Mouse (Mus musculus) skeletal muscle tissue, postnatal 0 days (tissue): Measurements from ENCODE around the gene Vmn1r56. TPM values are rescaled to one million over a fixed set of nuclear protein-coding genes. Genes with fewer than 3 reads are reported as not detected.

Experiments
- polyA plus RNA-seq: library from polyadenylated mRNA; unstranded; fragments of >200 nt; fragmentation: Nextera tagmentation; extraction: Ambion mirVana; gene quantifications from 2 replicates; pipeline ENCODE4 v1.2.1, GENCODE M21; 2015

The Vmn1r56 gene
- polyA plus RNA-seq, result not detected in 2 replicates

DNA sequence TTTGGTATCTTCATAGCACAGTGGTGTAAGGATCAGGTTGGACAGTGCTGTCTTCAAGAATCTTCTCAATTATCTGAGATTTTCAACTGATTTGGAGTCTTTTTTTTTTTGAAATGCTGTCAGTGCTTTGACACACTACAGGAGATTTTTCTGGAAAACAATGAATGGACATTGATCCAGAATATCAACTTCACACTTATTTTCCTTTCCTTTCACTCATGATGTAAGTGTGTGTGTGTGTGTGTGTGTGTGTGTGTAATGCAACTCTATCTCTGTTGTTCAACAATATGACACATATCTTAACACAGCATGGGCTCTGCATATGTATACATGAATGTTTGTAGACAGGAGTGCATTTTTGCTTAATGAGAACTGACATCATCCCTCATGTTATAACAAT is at the start of gene Vmn1r56:
Gene Vmn1r56 (minus strand): TSS at position 101 of the 400 bp plus-strand sequence.

GRCm38 (mm10) chr7:5218193-5218592 is 21.6 kb upstream of the Vmn1r56 start, which contains the start of gene Vmn1r57:
TSS of gene Vmn1r57 (plus strand) at chr7:5218493.

DNA sequence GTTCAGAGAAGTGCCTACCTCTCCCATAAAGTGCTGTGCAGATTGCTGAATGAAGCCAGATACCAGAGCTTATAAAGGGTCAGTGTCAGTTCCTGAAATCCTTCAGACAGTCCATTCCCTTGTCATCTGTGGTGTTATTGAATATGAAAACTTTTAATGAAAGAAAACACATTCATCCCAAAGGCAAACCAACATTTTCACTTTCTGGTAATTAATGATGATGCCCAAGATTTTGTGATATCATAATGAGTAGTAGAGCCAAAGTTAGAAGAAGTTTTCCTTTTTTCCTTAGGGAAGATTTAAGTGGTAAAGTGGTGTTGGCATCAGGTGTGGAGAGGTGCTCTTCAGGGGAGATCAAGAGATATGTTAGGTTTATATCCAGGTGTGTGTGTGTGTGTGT is 47.0 kb downstream of the Vmn1r56 start, which contains the start of gene Vmn1r55:
Gene Vmn1r55 (minus strand): TSS at position 101 of the 400 bp plus-strand sequence.

Other genes with a start within 250 kb of the Vmn1r56 start
- 6.5 and 8.4 TPM in 2 replicates for gene Sbk2, start 232.3 kb downstream of the Vmn1r56 start, polyA plus RNA-seq
- not detected in 2 replicates for gene Sbk3, start 225.6 kb downstream of the Vmn1r56 start, polyA plus RNA-seq
- 9.2 and 12.0 TPM in 2 replicates for gene Zfp579, start 200.6 kb downstream of the Vmn1r56 start, polyA plus RNA-seq
- 14.0 and 16.9 TPM in 2 replicates for gene Zfp524, start 182.3 kb downstream of the Vmn1r56 start, polyA plus RNA-seq
- gene Fiz1, start 182.1 kb downstream of the Vmn1r56 start, polyA plus RNA-seq, result 16.4 and 17.7 TPM in 2 replicates
- 0.17 and 1.3 TPM in 2 replicates for gene Gm44973, start 181.3 kb downstream of the Vmn1r56 start, polyA plus RNA-seq
- 3.0 and 3.2 TPM in 2 replicates for gene Zfp865, start 176.4 kb downstream of the Vmn1r56 start, polyA plus RNA-seq
- gene Ccdc106, start 176.2 kb downstream of the Vmn1r56 start, polyA plus RNA-seq, result 0.22 and 1.5 TPM in 2 replicates
- gene 4632433K11Rik, start 162.6 kb downstream of the Vmn1r56 start, polyA plus RNA-seq, result not detected in 2 replicates
- gene Zfp784, start 158.3 kb downstream of the Vmn1r56 start, polyA plus RNA-seq, result 6.2 and 7.1 TPM in 2 replicates
- gene Zfp580, start 145.2 kb downstream of the Vmn1r56 start, polyA plus RNA-seq, result 15.9 and 17.3 TPM in 2 replicates
- gene U2af2, start 134.6 kb downstream of the Vmn1r56 start, polyA plus RNA-seq, result 37.4 and 39.9 TPM in 2 replicates
- 37.1 and 45.9 TPM in 2 replicates for gene Epn1, start 116.5 kb downstream of the Vmn1r56 start, polyA plus RNA-seq
- gene Rfpl4, start 79.8 kb downstream of the Vmn1r56 start, polyA plus RNA-seq, result not detected in 2 replicates
- 1.1 and 1.8 TPM in 2 replicates for gene Rasl2-9, start 70.8 kb downstream of the Vmn1r56 start, polyA plus RNA-seq
- gene Vmn1r55, start 47.1 kb downstream of the Vmn1r56 start, polyA plus RNA-seq, result not detected in 2 replicates
- not detected in 2 replicates for gene Vmn1r57, start 21.7 kb upstream of the Vmn1r56 start, polyA plus RNA-seq
- gene Gm5065, start 153.8 kb upstream of the Vmn1r56 start, polyA plus RNA-seq, result not detected in 2 replicates
- not detected in 2 replicates for gene Nlrp2, start 154.3 kb upstream of the Vmn1r56 start, polyA plus RNA-seq
- not detected in 2 replicates for gene Vmn1r58, start 216.6 kb upstream of the Vmn1r56 start, polyA plus RNA-seq